Mouse (Mus musculus): ENCODE results near the gene Tnfaip6.
"Not testable (repeated sequence)": the region's sequence is repeated elsewhere in the genome, so short reads cannot be mapped to it uniquely, and the experiment has no call there.

The Tnfaip6 gene

GRCm38 (mm10) chr2:52037882-52038281, at the start of gene Tnfaip6:
Gene Tnfaip6, plus strand, starts transcription at chr2:52038009.
- no peak for DNase-seq (ENCODE audit: low read depth, low spot score)

GRCm38 (mm10) chr2:51989559-51989958, 48.2 kb upstream of the Tnfaip6 start:
- no peak for DNase-seq (ENCODE audit: low read depth, low spot score)

- DNase-seq (ENCODE audit: low read depth, low spot score): no peak
Measured at GRCm38 (mm10) chr2:51991447-51991846, 46.4 kb upstream of the Tnfaip6 start.

- DNase-seq (ENCODE audit: low read depth, low spot score): no peak
Measured at GRCm38 (mm10) chr2:51999996-52000395, 37.8 kb upstream of the Tnfaip6 start.

GRCm38 (mm10) chr2:52001521-52001920, 36.3 kb upstream of the Tnfaip6 start:
- DNase-seq (ENCODE audit: low read depth, low spot score): no peak

GRCm38 (mm10) chr2:52002299-52002698, 35.5 kb upstream of the Tnfaip6 start:
- not testable (repeated sequence) for DNase-seq (ENCODE audit: low read depth, low spot score)

GRCm38 (mm10) chr2:52006380-52006779, 31.4 kb upstream of the Tnfaip6 start:
- DNase-seq (ENCODE audit: low read depth, low spot score): no peak

- DNase-seq (ENCODE audit: low read depth, low spot score): not testable (repeated sequence)
Measured at GRCm38 (mm10) chr2:52011820-52012219, 26.0 kb upstream of the Tnfaip6 start.

- DNase-seq (ENCODE audit: low read depth, low spot score): no peak
Measured at GRCm38 (mm10) chr2:52013306-52013820, 24.4 kb upstream of the Tnfaip6 start.

- DNase-seq (ENCODE audit: low read depth, low spot score): no peak
Measured at GRCm38 (mm10) chr2:52016361-52016760, 21.4 kb upstream of the Tnfaip6 start.

- no peak for DNase-seq (ENCODE audit: low read depth, low spot score)
Measured at GRCm38 (mm10) chr2:52027061-52027460, 10.7 kb upstream of the Tnfaip6 start.

GRCm38 (mm10) chr2:52029426-52029825, 8.4 kb upstream of the Tnfaip6 start:
- DNase-seq (ENCODE audit: low read depth, low spot score): no peak

- DNase-seq (ENCODE audit: low read depth, low spot score): no peak
Measured at GRCm38 (mm10) chr2:52031491-52031890, 6.3 kb upstream of the Tnfaip6 start.

- no peak for DNase-seq (ENCODE audit: low read depth, low spot score)
Measured at GRCm38 (mm10) chr2:52034601-52035000, 3.2 kb upstream of the Tnfaip6 start.

GRCm38 (mm10) chr2:52035144-52035543, 2.7 kb upstream of the Tnfaip6 start:
- no peak for DNase-seq (ENCODE audit: low read depth, low spot score)

- no peak for DNase-seq (ENCODE audit: low read depth, low spot score)
Measured at GRCm38 (mm10) chr2:52036929-52037595, 747 bp upstream of the Tnfaip6 start.

GRCm38 (mm10) chr2:52038558-52038957, 749 bp downstream of the Tnfaip6 start:
- no peak for DNase-seq (ENCODE audit: low read depth, low spot score)

GRCm38 (mm10) chr2:52039083-52039801, 1.4 kb downstream of the Tnfaip6 start:
- DNase-seq (ENCODE audit: low read depth, low spot score): no peak

- no peak for DNase-seq (ENCODE audit: low read depth, low spot score)
Measured at GRCm38 (mm10) chr2:52042132-52042531, 4.3 kb downstream of the Tnfaip6 start.

GRCm38 (mm10) chr2:52042714-52043113, 4.9 kb downstream of the Tnfaip6 start:
- no peak for DNase-seq (ENCODE audit: low read depth, low spot score)

- DNase-seq (ENCODE audit: low read depth, low spot score): no peak
Measured at GRCm38 (mm10) chr2:52043485-52043884, 5.7 kb downstream of the Tnfaip6 start.

GRCm38 (mm10) chr2:52046032-52046431, 8.2 kb downstream of the Tnfaip6 start:
- DNase-seq (ENCODE audit: low read depth, low spot score): no peak

- DNase-seq (ENCODE audit: low read depth, low spot score): no peak
Measured at GRCm38 (mm10) chr2:52050823-52051222, 13.0 kb downstream of the Tnfaip6 start.

All from retina, adult 2 months (tissue).